Mouse (Mus musculus): ENCODE measurements at regions not wholly inside any gene's neighbourhood (a gene's known extent, or its start where the extent isn't known, plus 50 kb on each side); places are given as distances from the start of the nearest gene placed in this dataset.
A peak's percentile ranks its signal among the peaks of the same experiment; 100 is the strongest.

- no peak for DNase-seq (ENCODE audit: low read depth, low spot score)
These were observed 545.3 kb downstream of the Stim2 start for GRCm38 (mm10) chr5:54543556-54544061.

- DNase-seq (ENCODE audit: low read depth, low spot score) = no peak
These were observed 580.2 kb downstream of the Stim2 start for GRCm38 (mm10) chr5:54578519-54578918.

- DNase-seq (ENCODE audit: low read depth, low spot score) = no peak
These were observed 581.2 kb downstream of the Stim2 start for GRCm38 (mm10) chr5:54579458-54579857.

GRCm38 (mm10) chr5:54582175-54582574, 583.9 kb downstream of the Stim2 start:
- no peak for DNase-seq (ENCODE audit: low read depth, low spot score)

GRCm38 (mm10) chr5:54588332-54589020, 590.2 kb downstream of the Stim2 start:
- DNase-seq (ENCODE audit: low read depth, low spot score) = peak; percentile 14

GRCm38 (mm10) chr5:54610957-54611356, 612.7 kb downstream of the Stim2 start:
- no peak for DNase-seq (ENCODE audit: low read depth, low spot score)

- no peak for DNase-seq (ENCODE audit: low read depth, low spot score)
These were observed 624.4 kb downstream of the Stim2 start for GRCm38 (mm10) chr5:54622733-54623132.

GRCm38 (mm10) chr5:54632281-54632680, 634.0 kb downstream of the Stim2 start:
- DNase-seq (ENCODE audit: low read depth, low spot score) = no peak

All from ES-CJ7 (cell line).